11 mouse cellular contexts compared by ENCODE assay signal in the genomic region with DNA sequence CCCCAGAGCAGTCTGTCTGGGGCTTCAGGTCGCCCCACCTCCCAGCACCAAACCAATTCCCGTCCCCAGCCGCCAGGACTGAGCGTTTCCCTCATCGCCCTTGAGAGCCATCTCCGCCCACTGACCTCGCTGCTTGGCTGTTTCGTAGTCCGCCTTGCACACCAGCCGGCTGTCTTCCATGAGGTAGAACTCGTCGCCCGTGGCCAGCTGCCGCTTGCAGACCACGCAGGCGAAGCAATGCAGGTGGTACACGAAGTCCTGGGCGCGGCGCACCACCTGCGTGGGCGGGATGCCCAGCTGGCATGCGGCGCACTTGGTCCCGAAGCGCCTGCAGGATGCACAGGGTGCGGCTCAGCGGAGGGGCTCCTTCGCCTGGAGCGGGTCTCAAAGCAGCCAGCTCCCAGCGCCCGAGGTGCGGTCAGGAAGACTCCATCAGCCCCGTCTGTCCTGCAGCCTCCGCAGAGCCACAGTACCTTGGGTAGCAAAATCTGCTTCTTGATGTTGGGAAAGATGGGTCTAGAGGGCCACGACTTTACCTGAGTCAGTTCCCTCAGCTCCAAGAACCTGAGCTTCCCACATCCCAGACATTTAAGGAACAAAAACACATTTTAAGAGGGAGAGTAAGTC. TPM values are rescaled to one million over a fixed set of nuclear protein-coding genes. Genes with fewer than 3 reads are reported as not detected.
DNase-seq lines count a peak whose midpoint lies in the region; ATAC-seq and TF ChIP-seq lines count a peak whose summit lies in the region.
"Had no signal": no experiment of that assay in that cellular context is flagged by ENCODE, and none has a peak within 500 bp of the region (broad histone marks: within the 10 kb centered on the region; RNA-seq: fewer than 3 reads in every experiment).

No protein-coding gene starts in this region.

- no peak for TF ChIP-seq POLR2A in kidney, adult 2 months (IDR thresholded peaks at IDR 0.05; ENCODE audit: low read depth, low read length)

- peaks cover 100% of the 10 kb centered on the region for H3K27me3 ChIP-seq in liver, embryonic 11.5 days (replicated peaks; ENCODE audit: control insufficient read depth, insufficient read depth, low read length)
- peaks cover 99% of the 10 kb centered on the region for H3K27me3 ChIP-seq in hindbrain, embryonic 12.5 days
- H3K27me3 ChIP-seq in neural tube, embryonic 11.5 days (ENCODE audit: control insufficient read depth, insufficient read depth, low read length), result peaks cover 100% of the 10 kb centered on the region
- peaks cover 1% of the 10 kb centered on the region; the same call in 1 of the 2 replicates for H3K27me3 ChIP-seq in kidney, adult 2 months (replicated peaks; ENCODE audit: control insufficient read depth, insufficient read depth, low read length)

- no peak for DNase-seq in liver, embryonic 11.5 days (ENCODE audit: low spot score)
- no peak for DNase-seq in liver
- peak; percentile 74 to 81 for DNase-seq in adrenal gland, postnatal 36 days
- DNase-seq in neural tube, embryonic 11.5 days (ENCODE audit: low spot score), result peak; percentile 49
- DNase-seq in kidney, postnatal 36 days, result no peak
- DNase-seq in embryo, embryonic 9.5 days (ENCODE audit: extremely low spot score), result no peak
- no peak for DNase-seq in kidney, adult 2 months

- no peak for ATAC-seq in liver, embryonic 11.5 days (replicated peaks; ENCODE audit: low FRiP score)
- ATAC-seq in hindbrain, embryonic 12.5 days (ENCODE audit: low FRiP score), result no peak
- ATAC-seq in neural tube, embryonic 11.5 days (ENCODE audit: insufficient read depth, low FRiP score, low TSS enrichment), result no peak
- ATAC-seq: Patski had no signal

- H3K4me1 ChIP-seq in liver, embryonic 11.5 days (replicated peaks; ENCODE audit: control insufficient read depth, insufficient read depth, low read length), result no peaks in the 10 kb centered on the region
- H3K4me1 ChIP-seq in hindbrain, embryonic 12.5 days, result peaks cover 43% of the 10 kb centered on the region
- H3K4me1 ChIP-seq in neural tube, embryonic 11.5 days (ENCODE audit: control insufficient read depth, insufficient read depth, low read length), result peaks cover 33% of the 10 kb centered on the region
- H3K4me1 ChIP-seq in kidney, adult 2 months (ENCODE audit: control insufficient read depth, insufficient read depth, low read length), result no peaks in the 10 kb centered on the region

- H3K4me2 ChIP-seq in liver, embryonic 11.5 days, result no peak overlapping the region
- peak overlapping the region; percentile 37 for H3K4me2 ChIP-seq in hindbrain, embryonic 12.5 days (replicated peaks)
- peak overlapping the region; percentile 29 for H3K4me2 ChIP-seq in neural tube, embryonic 11.5 days (ENCODE audit: low read depth)

- no peaks in the 10 kb centered on the region for H3K36me3 ChIP-seq in liver, embryonic 11.5 days (ENCODE audit: control insufficient read depth, insufficient read depth, low read length)
- H3K36me3 ChIP-seq in hindbrain, embryonic 12.5 days, result no peaks in the 10 kb centered on the region
- no peaks in the 10 kb centered on the region for H3K36me3 ChIP-seq in neural tube, embryonic 11.5 days (ENCODE audit: control insufficient read depth, insufficient read depth, low read length)
- no peaks in the 10 kb centered on the region for H3K36me3 ChIP-seq in kidney, adult 2 months (ENCODE audit: control insufficient read depth, insufficient read depth, low read length)

- H3K9me3 ChIP-seq in liver, embryonic 11.5 days (ENCODE audit: control insufficient read depth, low read length), result no peaks in the 10 kb centered on the region
- H3K9me3 ChIP-seq in hindbrain, embryonic 12.5 days (replicated peaks), result no peaks in the 10 kb centered on the region
- H3K9me3 ChIP-seq in neural tube, embryonic 11.5 days (ENCODE audit: control insufficient read depth, low read length), result no peaks in the 10 kb centered on the region

- TF ChIP-seq CTCF in kidney, adult 2 months (conservative IDR thresholded peaks at IDR 0.05; ENCODE audit: insufficient read depth, insufficient read length, low read depth, low read length), result no peak

- H3K9ac ChIP-seq in liver, embryonic 11.5 days (ENCODE audit: low read depth, low read length), result no peak overlapping the region
- H3K9ac ChIP-seq in hindbrain, embryonic 12.5 days, result 0 out of 2 replicates have a peak overlapping the region, but pooled peaks have one; percentile 35
- peak overlapping the region; percentile 37 for H3K9ac ChIP-seq in neural tube, embryonic 11.5 days (ENCODE audit: low read length)

- 0 out of 2 replicates have a peak overlapping the region, but pooled peaks have one; percentile 4 for H3K4me3 ChIP-seq in liver, embryonic 11.5 days (ENCODE audit: low read depth, low read length)
- peak overlapping the region; percentile 23 for H3K4me3 ChIP-seq in hindbrain, embryonic 12.5 days
- H3K4me3 ChIP-seq in neural tube, embryonic 11.5 days (ENCODE audit: low read depth, low read length), result peak overlapping the region; percentile 22
- no peak overlapping the region for H3K4me3 ChIP-seq in kidney, adult 2 months (ENCODE audit: insufficient read depth, low read depth, low read length)

- WGBS in liver, embryonic 11.5 days, result 4% methylated on average over 36 of the region's 36 CpGs
- WGBS in hindbrain, embryonic 12.5 days, result 1% methylated on average over 36 of the region's 36 CpGs
- WGBS in neural tube, embryonic 11.5 days, result under 1% methylated on average over 36 of the region's 36 CpGs
- WGBS in kidney, adult 2 months, result 2% methylated on average over 36 of the region's 36 CpGs

- no peak overlapping the region for H3K27ac ChIP-seq in liver, embryonic 11.5 days (ENCODE audit: low read depth, low read length)
- no peak overlapping the region; the same call in 1 of the 2 replicates for H3K27ac ChIP-seq in hindbrain, embryonic 12.5 days
- H3K27ac ChIP-seq in neural tube, embryonic 11.5 days (ENCODE audit: low read depth, low read length), result 0 out of 2 replicates have a peak overlapping the region, but pooled peaks have one; percentile 27
- no peak overlapping the region for H3K27ac ChIP-seq in kidney, adult 2 months (ENCODE audit: insufficient read depth, low read depth, low read length)

RNA-seq across cellular contexts. Expression of a gene that starts 5.1 kb away (rescaled TPM):
- polyA plus RNA-seq in liver, embryonic 11.5 days (2014; fragmentation: Nextera tagmentation; extraction: Ambion mirVana), result 0.09 TPM in 1 of 2 replicates, not detected in the other
- total RNA-seq in adrenal gland, postnatal 36 days (2021), result under 1 TPM in 1 of 2 experiments, not detected in 1; 0.69 TPM
- 8.7 and 12.0 TPM in 2 replicates for polyA plus RNA-seq in hindbrain, embryonic 12.5 days (2016; fragmentation: Nextera tagmentation; extraction: Ambion mirVana)
- polyA plus RNA-seq in neural tube, embryonic 11.5 days (2014; fragmentation: Nextera tagmentation; extraction: Ambion mirVana), result 19.6 and 25.3 TPM in 2 replicates
- not detected in 2 replicates for polyA plus RNA-seq in kidney, adult 2 months (2012; rRNA removed)
- polyA plus RNA-seq: heart, postnatal 0 days; Patski; stomach, embryonic 16.5 days had no signal

RNA-seq across cellular contexts. Expression of a gene that starts 34.4 kb away (rescaled TPM):
- polyA plus RNA-seq in liver, embryonic 11.5 days (2014; fragmentation: Nextera tagmentation; extraction: Ambion mirVana), result 13.5 and 14.7 TPM in 2 replicates
- total RNA-seq in adrenal gland, postnatal 36 days (2021), result 10 to 100 TPM; 20.5 to 21.0 TPM
- polyA plus RNA-seq in hindbrain, embryonic 12.5 days (2016; fragmentation: Nextera tagmentation; extraction: Ambion mirVana), result 19.6 and 20.3 TPM in 2 replicates
- 17.3 and 18.9 TPM in 2 replicates for polyA plus RNA-seq in neural tube, embryonic 11.5 days (2014; fragmentation: Nextera tagmentation; extraction: Ambion mirVana)
- polyA plus RNA-seq in kidney, adult 2 months (2012; rRNA removed), result 15.3 and 16.5 TPM in 2 replicates

Comparison
In these comparisons a context has a peak if more than half of its experiments do, and no peak if none do; other contexts are left out.
1. DNase-seq: peak in adrenal gland, postnatal 36 days (2 of 2) and neural tube, embryonic 11.5 days (single experiment); none in liver, embryonic 11.5 days (single experiment), liver (single experiment), kidney, postnatal 36 days (0 of 2), embryo, embryonic 9.5 days (single experiment) and kidney, adult 2 months (single experiment).